Mouse (Mus musculus) bone marrow, adult 2 months (tissue): ENCODE measurements around the gene Cmtm4.

ENCODE experiments used
- CTCF ChIP-seq: fragments of 200-500 bp; IDR thresholded peaks from 2 replicates; pipeline ENCODE4 v1.5.1; 2011; ENCODE audit warnings: low read length, control low read depth; ENCODE audit not compliant: control insufficient read depth, insufficient read depth
- POLR2A ChIP-seq: fragments of 200-500 bp; IDR thresholded peaks from 2 replicates; pipeline ENCODE4 v1.6.1; 2011; ENCODE audit warnings: low read depth, mild to moderate bottlenecking, control low read depth, low read length, borderline replicate concordance; ENCODE audit not compliant: control insufficient read depth

GRCm38 (mm10) chr8:104375959-104376358 lies 19.6 kb downstream of the Cmtm4 start:
- no peak for TF ChIP-seq CTCF
- no peak for TF ChIP-seq POLR2A
